Mouse (Mus musculus): ENCODE measurements around the gene A530016L24Rik.

- TF ChIP-seq CTCF (IDR thresholded peaks at IDR 0.05; ENCODE audit: control insufficient read depth, insufficient read depth, low read length) (no peak), POLR2A (IDR thresholded peaks at IDR 0.05; ENCODE audit: borderline replicate concordance, control insufficient read depth, low read depth, low read length) (no peak)
Observed at GRCm38 (mm10) chr12:112544946-112545701, 55.9 kb downstream of the A530016L24Rik start.

All from bone marrow, adult 2 months (tissue).